Comparison of ENCODE assay signal across 8 mouse cellular contexts in the genomic region with DNA sequence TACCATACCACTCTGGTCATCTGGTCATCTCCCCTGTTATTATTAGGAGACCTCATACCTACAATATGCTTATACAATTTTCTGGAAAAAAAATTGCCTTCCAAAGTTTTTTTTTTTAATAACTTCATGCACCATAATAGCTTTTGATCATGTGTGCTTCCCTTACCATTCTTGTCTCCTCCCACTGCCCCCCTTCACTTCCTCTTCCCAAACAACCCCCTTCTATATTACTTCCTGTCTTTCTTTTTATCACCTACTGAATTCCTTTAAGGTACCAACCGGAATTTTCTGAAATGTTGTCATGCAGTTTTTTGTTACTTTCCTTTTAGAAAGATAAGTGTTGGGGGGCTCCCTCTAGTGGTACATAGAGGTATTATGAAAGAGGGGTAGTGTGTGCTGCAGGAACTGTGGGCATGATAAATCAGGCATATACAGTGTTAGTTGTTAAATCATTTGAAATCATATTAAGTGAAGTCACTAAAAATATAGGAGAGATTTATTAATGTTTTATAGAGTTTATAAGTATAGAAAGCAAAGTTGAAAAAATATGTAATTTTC. TPM values are rescaled to one million over a fixed set of nuclear protein-coding genes. Genes with fewer than 3 reads are reported as not detected.
DNase-seq lines count a peak whose midpoint lies in the region; ATAC-seq and TF ChIP-seq lines count a peak whose summit lies in the region.

No protein-coding gene starts in this region.

- no peak overlapping the region for H3K27ac ChIP-seq in kidney, adult 2 months (ENCODE audit: insufficient read depth, low read depth, low read length)
- H3K27ac ChIP-seq in kidney, embryonic 16.5 days (ENCODE audit: low read length): no peak overlapping the region
- H3K27ac ChIP-seq in midbrain, embryonic 16.5 days (ENCODE audit: low read length): no peak overlapping the region

- H3K4me2 ChIP-seq in kidney, embryonic 16.5 days (replicated peaks; ENCODE audit: low read depth, low read length): no peak overlapping the region
- H3K4me2 ChIP-seq in midbrain, embryonic 16.5 days (ENCODE audit: low read length): no peak overlapping the region

- peak; percentile 78 for DNase-seq in kidney, adult 2 months
- peak; percentile 85 for DNase-seq in 3T3-L1 (ENCODE audit: low read depth, low spot score)
- DNase-seq in CD4-positive helper T cell, adult 2 months (ENCODE audit: low read depth, low spot score): peak; percentile 72
- peak; percentile 69 to 72 for DNase-seq in cerebellum, postnatal 14 days
- no peak for DNase-seq in frontal cortex, postnatal 10 days (ENCODE audit: low spot score in 2 of 2)

- H3K9ac ChIP-seq in kidney, embryonic 16.5 days (replicated peaks; ENCODE audit: low read length): no peak overlapping the region
- no peak overlapping the region for H3K9ac ChIP-seq in midbrain, embryonic 16.5 days (ENCODE audit: low read depth, low read length)

- WGBS in kidney, adult 2 months: 2% methylated on average over 1 of the region's 1 CpGs
- 3% methylated on average over 1 of the region's 1 CpGs for WGBS in kidney, embryonic 16.5 days
- WGBS in midbrain, embryonic 16.5 days: 5% methylated on average over 1 of the region's 1 CpGs

- no peak for TF ChIP-seq CTCF in kidney, adult 2 months (conservative IDR thresholded peaks at IDR 0.05; ENCODE audit: insufficient read depth, insufficient read length, low read depth, low read length)

- peaks cover 7% of the 10 kb centered on the region; the same call in 1 of the 2 replicates for H3K4me1 ChIP-seq in kidney, adult 2 months (ENCODE audit: control insufficient read depth, insufficient read depth, low read length)
- H3K4me1 ChIP-seq in kidney, embryonic 16.5 days (ENCODE audit: insufficient read depth, low read length): no peaks in the 10 kb centered on the region
- no peaks in the 10 kb centered on the region for H3K4me1 ChIP-seq in midbrain, embryonic 16.5 days (ENCODE audit: control insufficient read depth, insufficient read depth, low read length)

- ATAC-seq in kidney, embryonic 16.5 days (ENCODE audit: low FRiP score, low TSS enrichment): no peak
- ATAC-seq in inflammation-experienced regulatory T-cells, adult 6 months: peak; percentile 88
- peak; percentile 64 for ATAC-seq in midbrain, embryonic 16.5 days

- TF ChIP-seq POLR2A in kidney, adult 2 months (IDR thresholded peaks at IDR 0.05; ENCODE audit: low read depth, low read length): no peak

- H3K36me3 ChIP-seq in kidney, adult 2 months (ENCODE audit: control insufficient read depth, insufficient read depth, low read length): peaks cover 6% of the 10 kb centered on the region; the same call in 1 of the 2 replicates
- peaks cover 8% of the 10 kb centered on the region; the same call in 1 of the 2 replicates for H3K36me3 ChIP-seq in kidney, embryonic 16.5 days (ENCODE audit: insufficient read depth, low read length)
- H3K36me3 ChIP-seq in midbrain, embryonic 16.5 days (ENCODE audit: control insufficient read depth, insufficient read depth, low read length): peaks cover 9% of the 10 kb centered on the region; the same call in 1 of the 2 replicates

- H3K9me3 ChIP-seq in kidney, embryonic 16.5 days (ENCODE audit: low read length): no peaks in the 10 kb centered on the region
- H3K9me3 ChIP-seq in midbrain, embryonic 16.5 days (replicated peaks; ENCODE audit: control insufficient read depth, low read length, poor library complexity, severe bottlenecking): no peaks in the 10 kb centered on the region

- H3K27me3 ChIP-seq in kidney, adult 2 months (replicated peaks; ENCODE audit: control insufficient read depth, insufficient read depth, low read length): no peaks in the 10 kb centered on the region
- no peaks in the 10 kb centered on the region for H3K27me3 ChIP-seq in kidney, embryonic 16.5 days (ENCODE audit: insufficient read depth, low read length)
- no peaks in the 10 kb centered on the region for H3K27me3 ChIP-seq in midbrain, embryonic 16.5 days (ENCODE audit: control insufficient read depth, insufficient read depth, low read depth, low read length)

- H3K4me3 ChIP-seq in kidney, adult 2 months (ENCODE audit: insufficient read depth, low read depth, low read length): no peak overlapping the region
- H3K4me3 ChIP-seq in kidney, embryonic 16.5 days (ENCODE audit: low read length): no peak overlapping the region
- H3K4me3 ChIP-seq in midbrain, embryonic 16.5 days (ENCODE audit: low read depth, low read length): no peak overlapping the region

RNA-seq across cellular contexts. Expression of a gene that starts 55.8 kb away (rescaled TPM):
- 3.4 and 4.7 TPM in 2 replicates for polyA plus RNA-seq in kidney, adult 2 months (2012; rRNA removed)
- polyA plus RNA-seq in kidney, embryonic 16.5 days (2015; fragmentation: Nextera tagmentation; extraction: Ambion mirVana): 3.8 and 5.7 TPM in 2 replicates
- 1 to 10 TPM in 2 of 3 experiments, under 1 TPM in 1; 0.87 to 1.7 (median 1.3) TPM for polyA plus RNA-seq in inflammation-experienced regulatory T-cells, adult 6 months (2017; shearing (Covaris generic))
- polyA plus RNA-seq in midbrain, embryonic 16.5 days (2015; fragmentation: Nextera tagmentation; extraction: Ambion mirVana): 17.6 and 21.4 TPM in 2 replicates

RNA-seq across cellular contexts. Expression of a gene that starts 58.1 kb away (rescaled TPM):
- 11.5 and 12.5 TPM in 2 replicates for polyA plus RNA-seq in kidney, adult 2 months (2012; rRNA removed)
- polyA plus RNA-seq in kidney, embryonic 16.5 days (2015; fragmentation: Nextera tagmentation; extraction: Ambion mirVana): 7.7 and 8.0 TPM in 2 replicates
- 10 to 100 TPM in 2 of 3 experiments, 1 to 10 TPM in 1; 9.3 to 18.6 (median 10.8) TPM for polyA plus RNA-seq in inflammation-experienced regulatory T-cells, adult 6 months (2017; shearing (Covaris generic))
- 8.3 and 9.5 TPM in 2 replicates for polyA plus RNA-seq in midbrain, embryonic 16.5 days (2015; fragmentation: Nextera tagmentation; extraction: Ambion mirVana)

Comparison
In these comparisons a context has a peak if more than half of its experiments do, and no peak if none do; other contexts are left out.
1. DNase-seq: peak in kidney, adult 2 months (single experiment), 3T3-L1 (single experiment), CD4-positive helper T cell, adult 2 months (single experiment) and cerebellum, postnatal 14 days (2 of 2); none in frontal cortex, postnatal 10 days (0 of 2).